Mouse (Mus musculus): ENCODE measurements at regions not wholly inside any gene's neighbourhood (a gene's known extent, or its start where the extent isn't known, plus 50 kb on each side); places are given as distances from the start of the nearest gene placed in this dataset.

DNA sequence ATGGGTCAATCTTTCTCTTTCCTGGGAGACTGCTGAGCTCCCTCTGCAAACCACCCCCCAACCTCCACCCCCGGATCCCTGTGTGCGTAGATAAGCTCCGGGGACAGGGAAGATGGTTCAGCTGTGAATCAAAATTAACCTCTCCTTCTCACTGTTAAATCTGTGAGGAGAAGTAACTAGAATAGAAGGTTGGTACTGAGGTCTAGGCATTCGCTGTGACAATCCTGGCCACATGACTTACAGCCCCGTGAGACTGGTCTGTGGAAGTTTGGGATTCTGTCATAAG lies 53.0 kb upstream of the Caprin1 start:
- no peak for TF ChIP-seq POLR2A (IDR thresholded peaks at IDR 0.05; ENCODE audit: borderline replicate concordance, extremely low read depth, low read depth, low read length)
- TF ChIP-seq CTCF (IDR thresholded peaks at IDR 0.05; ENCODE audit: insufficient read depth, low read length): no peak

All from lung, adult 2 months (tissue).